Mouse (Mus musculus) forebrain, embryonic 16.5 days (tissue): Measurements from ENCODE around the gene Zkscan6. TPM values are rescaled to one million over a fixed set of nuclear protein-coding genes. Genes with fewer than 3 reads are reported as not detected.

Experiments used
- ATAC-seq: fragments of 200-750 bp; cut with Nextera tagmentation; 2 replicates; pipeline ENCODE4 v1.8.0; 2017; ENCODE audit warnings: mild to moderate bottlenecking, moderate library complexity
- H3K27ac ChIP-seq: fragments of 300-500 bp; sonication (generic); 2 replicates; pipeline ENCODE4 v1.5.1; 2014; ENCODE audit warnings: low read length, control low read depth
- H3K27me3 ChIP-seq: fragments of 300-500 bp; sonication (generic); replicated peaks from 2 replicates; pipeline ENCODE4 v1.6.1; 2014; ENCODE audit warnings: low read length; ENCODE audit not compliant: control insufficient read depth, insufficient read depth
- H3K36me3 ChIP-seq: fragments of 300-500 bp; sonication (generic); 2 replicates; pipeline ENCODE4 v1.6.1; 2014; ENCODE audit not compliant: control insufficient read depth, insufficient read depth
- H3K4me1 ChIP-seq: fragments of 300-500 bp; sonication (generic); replicated peaks from 2 replicates; pipeline ENCODE4 v1.6.1; 2014; ENCODE audit warnings: low read length; ENCODE audit not compliant: control insufficient read depth, insufficient read depth
- H3K4me2 ChIP-seq: fragments of 300-500 bp; sonication (generic); 2 replicates; pipeline ENCODE4 v1.6.1; 2014; ENCODE audit warnings: mild to moderate bottlenecking, low read length, control low read depth
- H3K4me3 ChIP-seq: fragments of 300-500 bp; sonication (generic); replicated peaks from 2 replicates; pipeline ENCODE4 v1.5.1; 2014; ENCODE audit warnings: mild to moderate bottlenecking, low read length, control low read depth
- H3K9ac ChIP-seq: fragments of 300-500 bp; sonication (generic); replicated peaks from 2 replicates; pipeline ENCODE4 v1.6.1; 2014; ENCODE audit warnings: low read depth, low read length, control low read depth
- H3K9me3 ChIP-seq: fragments of 300-500 bp; sonication (generic); 2 replicates; pipeline ENCODE4 v1.6.1; 2016; ENCODE audit warnings: low read length; ENCODE audit not compliant: control insufficient read depth
- WGBS: fragments of 180-500 bp; shearing (Covaris S2); extraction: QIAGEN DNeasy Blood & Tissue Kit; methylation state at CpG from one replicate; pipeline ENCODE4 v1.1.7; 2014; 5-methylcytosine and 5-hydroxymethylcytosine counted together
- polyA plus RNA-seq: library from polyadenylated mRNA; unstranded; fragments of >200 nt; fragmentation: Nextera tagmentation; extraction: Ambion mirVana; gene quantifications from 2 replicates; pipeline ENCODE4 v1.2.1, GENCODE M21; 2015

The Zkscan6 gene
- polyA plus RNA-seq, 1 experiment from 2014 or later = 26.3 TPM

GRCm38 (mm10) chr11:65801899-65802298, 5.1 kb upstream of the Zkscan6 start:
- Histone ChIP-seq H3K27me3 (no peaks in the 10 kb centered on the region), H3K36me3 (no peaks in the 10 kb centered on the region), H3K4me2 (no peak overlapping the region), H3K4me1 (peaks cover 9% of the 10 kb centered on the region), H3K9ac (no peak overlapping the region), H3K27ac (no peak overlapping the region), H3K4me3 (no peak overlapping the region), H3K9me3 (no peaks in the 10 kb centered on the region)
- 53% methylated on average over 3 of the region's 3 CpGs for WGBS
- no peak for ATAC-seq

DNA sequence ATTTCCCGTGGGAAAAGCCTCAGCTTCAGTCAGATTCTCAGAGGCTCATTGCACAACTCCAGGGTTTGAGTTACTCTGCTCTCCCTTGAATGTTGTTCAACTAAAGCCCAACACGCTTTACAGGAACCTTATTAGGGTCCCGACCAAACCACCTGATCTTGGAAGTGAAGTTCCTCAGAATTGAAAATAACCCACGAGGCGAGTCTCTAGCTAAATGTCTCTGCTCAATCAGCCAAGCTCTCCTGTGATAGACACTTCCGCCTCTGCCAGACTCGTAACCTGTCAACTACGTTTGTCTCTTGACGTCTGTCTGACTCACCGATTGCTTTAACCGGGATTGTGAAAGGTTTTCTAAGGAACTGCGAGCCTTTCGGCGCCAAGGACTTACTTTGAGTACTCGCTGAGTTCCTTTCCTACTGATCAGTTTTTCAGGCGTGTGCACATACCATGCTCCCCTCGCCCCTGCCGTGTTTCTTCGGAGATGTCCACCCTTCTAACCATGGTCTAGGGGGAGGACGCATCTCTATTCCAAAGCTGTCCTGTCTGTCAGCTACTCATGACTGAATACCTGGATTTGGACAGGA, 562 bp upstream of the Zkscan6 start:
- Histone ChIP-seq H3K4me2 (peak overlapping the region; percentile 68), H3K4me1 (peaks cover 25% of the 10 kb centered on the region), H3K9ac (peak overlapping the region; percentile 86), H3K27me3 (no peaks in the 10 kb centered on the region), H3K4me3 (peak overlapping the region; percentile 91), H3K9me3 (no peaks in the 10 kb centered on the region), H3K27ac (no peak overlapping the region), H3K36me3 (no peaks in the 10 kb centered on the region)
- ATAC-seq = no peak; the same call in 1 of the 2 replicates
- 1% methylated on average over 20 of the region's 20 CpGs for WGBS

DNA sequence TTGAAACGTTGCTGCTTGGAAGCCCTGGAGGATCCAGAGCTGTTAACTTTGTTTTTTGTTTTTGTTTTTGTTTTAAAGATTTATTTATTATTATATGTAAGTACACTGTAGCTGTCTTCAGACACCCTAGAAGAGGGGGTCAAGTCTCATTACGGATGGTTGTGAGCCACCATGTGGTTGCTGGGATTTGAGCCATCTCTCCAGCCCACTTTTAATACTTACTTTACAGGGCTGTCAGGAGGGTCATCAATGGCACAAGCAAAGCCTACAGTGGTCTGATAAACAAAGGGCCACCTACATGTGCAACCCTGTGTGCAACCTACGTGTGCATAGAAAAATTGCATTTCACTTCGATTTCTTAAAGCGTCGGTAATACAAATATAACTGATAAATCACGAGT, 626 bp downstream of the Zkscan6 start:
- ATAC-seq = no peak

DNA sequence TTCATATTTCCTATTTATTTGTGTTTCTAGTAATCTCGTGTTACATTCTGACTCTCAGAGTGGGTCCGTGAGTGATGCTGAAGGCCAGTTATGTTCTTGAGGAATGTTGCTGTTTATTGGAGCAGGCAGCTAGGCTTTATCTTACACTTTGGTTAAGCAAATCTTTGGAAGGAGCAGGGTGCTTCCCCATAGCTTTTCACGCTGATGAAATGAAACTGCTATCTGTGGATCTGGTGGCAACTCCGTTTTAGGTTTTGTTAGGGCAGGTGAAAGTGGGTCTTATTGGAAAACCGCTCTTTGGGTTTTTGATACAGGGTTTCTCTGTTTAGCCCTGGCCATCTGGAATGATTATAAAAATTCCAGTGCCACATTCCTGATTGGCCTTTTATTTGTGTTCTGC, 5.1 kb downstream of the Zkscan6 start:
- whole genome bisulfite sequencing = 18% methylated on average over 5 of the region's 5 CpGs

More for the DNA sequence above, 626 bp downstream of the Zkscan6 start:
- no peaks in the 10 kb centered on the region for H3K36me3 ChIP-seq
- H3K4me1 ChIP-seq = peaks cover 26% of the 10 kb centered on the region
- no peak overlapping the region for H3K27ac ChIP-seq
- H3K9ac ChIP-seq = peak overlapping the region; percentile 86
- H3K27me3 ChIP-seq = no peaks in the 10 kb centered on the region
- peak overlapping the region; percentile 68 for H3K4me2 ChIP-seq
- 46% methylated on average over 7 of the region's 7 CpGs for WGBS
- H3K9me3 ChIP-seq = no peaks in the 10 kb centered on the region
- H3K4me3 ChIP-seq = peak overlapping the region; percentile 91

GRCm38 (mm10) chr11:65814381-65814780, 7.4 kb downstream of the Zkscan6 start:
- no peak overlapping the region for H3K27ac ChIP-seq
- H3K9ac ChIP-seq = no peak overlapping the region
- no peak for ATAC-seq
- H3K4me1 ChIP-seq = peaks cover 18% of the 10 kb centered on the region
- no peaks in the 10 kb centered on the region for H3K27me3 ChIP-seq
- no peak overlapping the region for H3K4me3 ChIP-seq
- 78% methylated on average over 9 of the region's 9 CpGs for whole genome bisulfite sequencing
- no peak overlapping the region for H3K4me2 ChIP-seq
- H3K9me3 ChIP-seq = no peaks in the 10 kb centered on the region
- peaks cover 5% of the 10 kb centered on the region; the same call in 1 of the 2 replicates for H3K36me3 ChIP-seq

More for the DNA sequence above, 5.1 kb downstream of the Zkscan6 start:
- Histone ChIP-seq H3K4me3 (no peak overlapping the region), H3K36me3 (peaks cover 3% of the 10 kb centered on the region; the same call in 1 of the 2 replicates), H3K9ac (no peak overlapping the region), H3K9me3 (no peaks in the 10 kb centered on the region), H3K4me2 (no peak overlapping the region), H3K27ac (no peak overlapping the region), H3K4me1 (peaks cover 29% of the 10 kb centered on the region), H3K27me3 (no peaks in the 10 kb centered on the region)
- ATAC-seq = no peak

DNA sequence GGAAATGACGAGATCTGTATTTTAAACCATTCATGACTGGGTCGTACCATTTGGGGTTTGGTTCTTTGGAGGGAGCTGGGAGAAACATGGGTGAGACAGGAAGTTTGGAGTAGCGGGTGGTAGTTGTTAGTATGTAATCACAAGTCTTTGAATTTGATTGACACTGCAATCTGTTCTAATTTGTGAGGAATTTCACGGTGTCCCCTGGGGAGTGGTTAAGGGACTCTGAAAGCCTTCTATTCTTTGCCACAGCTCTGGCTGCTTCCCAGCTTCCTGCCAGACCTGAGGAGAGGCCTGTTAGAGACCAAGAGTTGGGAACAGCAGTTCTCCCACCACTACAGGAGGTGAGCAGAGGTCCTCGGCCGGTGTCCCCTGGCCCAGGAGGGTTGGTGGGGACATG, 9.3 kb downstream of the Zkscan6 start:
- 24% methylated on average over 6 of the region's 6 CpGs for WGBS
- H3K4me2 ChIP-seq = no peak overlapping the region
- H3K9me3 ChIP-seq = no peaks in the 10 kb centered on the region
- no peak overlapping the region for H3K9ac ChIP-seq
- peaks cover 13% of the 10 kb centered on the region for H3K4me1 ChIP-seq
- H3K4me3 ChIP-seq = no peak overlapping the region
- H3K27me3 ChIP-seq = no peaks in the 10 kb centered on the region
- peak; percentile 74 for ATAC-seq
- H3K36me3 ChIP-seq = peaks cover 5% of the 10 kb centered on the region; the same call in 1 of the 2 replicates
- peak overlapping the region; percentile 25 for H3K27ac ChIP-seq

DNA sequence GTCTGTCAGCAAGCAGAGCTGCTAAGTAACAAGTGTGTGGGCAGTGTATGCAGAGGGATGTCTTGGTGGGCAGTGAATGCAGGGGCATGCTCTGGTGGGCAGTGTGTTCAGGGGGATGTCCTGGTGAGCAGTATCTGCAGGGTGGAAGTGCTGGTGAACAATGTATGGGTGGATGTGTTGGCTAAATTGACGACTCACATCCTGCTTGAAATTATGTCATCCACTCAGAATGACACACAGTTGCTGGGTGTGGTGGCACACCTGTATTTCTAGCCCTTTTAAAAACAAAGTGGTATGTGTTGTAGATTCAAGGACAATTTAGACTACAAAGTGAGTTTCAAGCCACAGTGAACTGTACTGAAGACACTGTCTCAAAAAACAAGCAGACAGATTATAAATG, 11.2 kb downstream of the Zkscan6 start:
- H3K9ac ChIP-seq = no peak overlapping the region
- H3K4me1 ChIP-seq = peaks cover 8% of the 10 kb centered on the region
- ATAC-seq = no peak
- WGBS = 77% methylated on average over 1 of the region's 1 CpGs
- no peak overlapping the region for H3K4me2 ChIP-seq
- H3K27me3 ChIP-seq = no peaks in the 10 kb centered on the region
- no peak overlapping the region for H3K27ac ChIP-seq
- H3K9me3 ChIP-seq = no peaks in the 10 kb centered on the region
- H3K4me3 ChIP-seq = no peak overlapping the region
- H3K36me3 ChIP-seq = peaks cover 9% of the 10 kb centered on the region

- 62% methylated on average over 5 of the region's 5 CpGs for WGBS
- Histone ChIP-seq H3K9ac (no peak overlapping the region), H3K27me3 (no peaks in the 10 kb centered on the region), H3K4me3 (no peak overlapping the region), H3K36me3 (peaks cover 7% of the 10 kb centered on the region), H3K4me1 (peaks cover 8% of the 10 kb centered on the region), H3K27ac (no peak overlapping the region), H3K9me3 (no peaks in the 10 kb centered on the region), H3K4me2 (no peak overlapping the region)
- ATAC-seq = peak; percentile 70
Measured at GRCm38 (mm10) chr11:65820280-65820679, 13.3 kb downstream of the Zkscan6 start.

- WGBS = 9% methylated on average over 7 of the region's 7 CpGs
- Histone ChIP-seq H3K27me3 (no peaks in the 10 kb centered on the region), H3K9me3 (no peaks in the 10 kb centered on the region), H3K4me1 (peaks cover 5% of the 10 kb centered on the region), H3K36me3 (peaks cover 7% of the 10 kb centered on the region), H3K4me2 (no peak overlapping the region), H3K9ac (no peak overlapping the region), H3K4me3 (no peak overlapping the region), H3K27ac (no peak overlapping the region)
- peak; percentile 79 for ATAC-seq
Measured at GRCm38 (mm10) chr11:65820877-65821276, 13.9 kb downstream of the Zkscan6 start.

GRCm38 (mm10) chr11:65824556-65824955, 17.6 kb downstream of the Zkscan6 start:
- Histone ChIP-seq H3K4me3 (no peak overlapping the region), H3K36me3 (peaks cover 9% of the 10 kb centered on the region), H3K9ac (no peak overlapping the region), H3K9me3 (no peaks in the 10 kb centered on the region), H3K4me2 (no peak overlapping the region), H3K27ac (no peak overlapping the region), H3K4me1 (no peaks in the 10 kb centered on the region), H3K27me3 (no peaks in the 10 kb centered on the region)
- WGBS = 91% methylated on average over 3 of the region's 3 CpGs
- no peak for ATAC-seq
